Mouse (Mus musculus): ENCODE data around the gene Oas1c. TPM values are rescaled to one million over a fixed set of nuclear protein-coding genes. Genes with fewer than 3 reads are reported as not detected.
A peak's percentile ranks its signal among the peaks of the same experiment; 100 is the strongest.

Gene Oas1c
- total RNA-seq, 2 experiments from 2014 or later, result 0.36 to 0.91 TPM

DNA sequence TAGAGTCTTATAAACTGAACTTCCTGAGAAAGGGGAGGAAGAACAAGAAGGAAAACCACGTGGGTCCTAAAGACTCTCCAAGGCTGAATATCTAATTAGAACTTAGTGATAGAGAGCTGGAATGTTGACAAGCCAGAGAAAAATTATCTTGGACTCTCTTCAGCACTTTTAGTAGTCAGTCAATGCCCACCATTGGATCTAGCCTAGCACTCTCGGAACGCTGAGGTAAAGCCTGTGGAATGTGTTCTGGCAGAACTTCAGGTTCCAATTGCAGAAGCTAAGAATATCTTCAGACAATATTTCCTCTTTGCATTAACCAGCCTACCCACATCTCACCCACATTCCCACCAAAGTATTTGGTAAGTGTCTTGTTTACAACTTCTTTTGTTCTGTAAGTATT is 32.4 kb downstream of the Oas1c start:
- DNase-seq, result peak; percentile 20

DNA sequence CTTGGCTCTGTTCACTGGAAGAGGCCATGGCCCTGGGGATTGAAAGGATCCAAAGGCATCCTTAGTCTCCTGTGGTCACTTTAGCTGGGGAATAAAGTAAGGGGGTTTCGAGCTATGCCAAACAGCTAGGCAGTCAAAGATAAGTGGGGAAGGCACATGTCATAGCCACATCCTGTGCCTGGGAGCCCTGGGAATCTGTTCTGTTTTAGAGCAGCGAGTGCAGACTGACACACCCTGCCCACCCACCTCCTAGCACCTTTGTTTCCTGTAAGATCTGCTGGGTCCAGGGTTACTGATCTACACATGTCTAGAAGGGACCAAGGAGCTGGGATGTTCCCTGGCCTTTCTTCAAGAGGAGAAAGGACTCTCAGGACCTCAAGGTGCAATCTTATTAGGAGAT is 33.4 kb downstream of the Oas1c start:
- no peak for DNase-seq

DNA sequence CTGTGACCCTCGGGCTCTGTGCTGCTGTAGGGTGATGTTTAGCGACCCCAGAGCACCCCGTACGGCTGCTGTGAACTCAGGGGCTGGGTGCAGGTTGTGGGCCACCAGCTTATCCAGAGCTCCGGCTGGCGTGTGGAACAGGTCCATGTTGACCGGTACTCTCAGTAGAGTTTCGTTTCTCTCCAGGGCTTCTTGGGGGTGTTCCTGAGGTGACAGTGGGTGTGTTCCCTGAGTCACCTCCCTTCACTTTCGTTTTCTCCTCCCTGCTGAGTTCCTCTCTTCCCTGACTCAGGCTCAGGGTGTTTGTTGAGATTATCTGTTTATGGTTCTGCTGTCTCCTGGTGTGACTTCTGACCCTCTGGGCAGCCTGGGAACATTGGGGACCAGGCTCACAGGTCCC is 34.8 kb downstream of the Oas1c start, which contains the start of gene Oas3:
Gene Oas3 (minus strand): TSS at position 184 of the 400 bp plus-strand sequence.
- DNase-seq, result no peak

DNA sequence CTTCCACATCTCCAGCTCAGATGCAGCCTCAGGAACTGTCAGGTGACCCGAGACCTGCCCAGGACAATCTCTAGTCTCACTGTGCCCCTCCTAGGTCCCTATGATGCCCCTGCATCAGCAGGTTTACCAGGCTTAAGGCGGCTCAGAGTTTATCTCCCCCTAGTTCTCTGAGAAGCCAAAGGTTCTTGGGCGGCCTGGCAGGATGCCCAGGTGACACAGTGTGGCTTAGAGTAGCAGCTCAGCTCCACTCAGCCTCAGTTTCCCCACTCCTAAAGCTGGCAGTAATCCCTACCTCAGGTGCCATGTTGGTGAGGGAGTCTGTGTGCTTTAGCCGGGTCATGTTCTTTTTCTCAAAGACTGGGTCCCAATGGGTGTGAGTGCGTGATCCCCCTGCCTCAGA is 35.5 kb downstream of the Oas1c start:
- DNase-seq, result no peak

DNA sequence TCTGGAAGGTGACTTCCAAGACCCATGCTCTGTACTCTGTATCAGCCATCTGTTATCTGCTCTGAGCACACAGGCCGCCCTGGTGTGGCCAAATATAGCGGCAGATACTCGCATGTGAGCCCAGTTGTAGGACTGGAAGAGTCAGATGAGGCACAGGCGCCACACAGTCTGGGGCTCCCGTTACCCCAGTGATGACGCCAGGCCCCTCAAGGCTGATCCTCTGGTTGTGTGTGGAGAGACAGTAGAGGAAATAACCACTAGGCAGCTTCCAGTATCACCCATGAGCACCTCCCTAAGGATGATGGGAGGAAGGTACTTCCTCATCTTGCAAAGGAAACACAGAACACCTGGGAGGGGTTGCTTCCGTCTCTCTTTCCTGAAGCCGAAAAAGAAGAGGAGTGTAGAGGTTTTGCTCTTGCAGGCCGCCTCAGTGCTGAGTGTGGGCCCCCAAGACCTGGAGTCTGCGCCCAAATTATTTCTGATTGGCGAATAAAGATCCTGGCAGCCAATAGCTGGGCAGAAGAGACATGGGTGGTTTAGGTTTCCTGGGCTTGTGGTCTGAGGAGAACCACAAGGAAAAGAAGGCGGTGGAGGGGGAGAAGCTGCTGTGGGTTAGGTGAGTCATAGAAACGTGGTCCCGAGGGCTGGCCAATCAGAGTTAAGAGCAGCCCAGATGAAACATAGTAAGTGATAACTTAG is 36.9 kb downstream of the Oas1c start:
- DNase-seq, result no peak

DNA sequence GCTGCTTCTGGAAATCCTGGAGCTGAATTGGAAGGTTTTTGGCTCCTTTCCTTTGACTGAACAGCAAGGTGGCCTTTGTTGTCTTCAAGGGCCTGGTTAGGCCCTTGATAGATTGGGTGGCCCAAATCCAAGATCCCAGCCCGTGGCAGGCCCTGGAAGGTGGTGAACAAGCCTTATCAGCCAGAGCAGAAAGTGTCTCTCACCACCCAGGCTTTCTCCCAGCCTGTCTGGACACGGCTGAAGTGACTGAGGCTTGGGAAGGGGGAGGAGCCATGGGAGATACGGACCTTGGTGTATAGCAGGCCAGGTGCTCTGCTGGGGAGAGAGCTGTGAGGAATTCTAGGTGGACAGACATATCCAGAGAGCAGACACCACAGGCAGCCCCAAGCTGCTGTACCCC is 42.9 kb downstream of the Oas1c start:
- no peak for DNase-seq

DNA sequence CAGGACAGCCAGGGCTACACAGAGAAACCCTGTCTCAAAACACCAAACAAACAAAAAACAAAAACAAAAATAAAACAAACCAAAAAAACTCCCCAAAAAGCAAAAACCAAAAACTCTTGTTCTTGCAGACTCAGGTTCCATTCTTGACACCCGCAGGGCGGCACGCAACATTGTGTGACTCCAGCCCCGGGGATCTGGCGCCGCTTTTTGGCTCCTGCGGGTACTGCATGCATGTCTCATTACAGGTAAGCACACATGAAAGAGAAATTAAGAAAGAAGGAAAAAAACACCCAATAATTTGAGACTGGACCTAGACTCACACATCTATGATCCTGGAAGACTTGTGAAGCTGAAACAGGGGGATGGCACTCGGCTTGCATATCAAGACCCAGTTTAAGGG is 47.3 kb downstream of the Oas1c start:
- no peak for DNase-seq

DNA sequence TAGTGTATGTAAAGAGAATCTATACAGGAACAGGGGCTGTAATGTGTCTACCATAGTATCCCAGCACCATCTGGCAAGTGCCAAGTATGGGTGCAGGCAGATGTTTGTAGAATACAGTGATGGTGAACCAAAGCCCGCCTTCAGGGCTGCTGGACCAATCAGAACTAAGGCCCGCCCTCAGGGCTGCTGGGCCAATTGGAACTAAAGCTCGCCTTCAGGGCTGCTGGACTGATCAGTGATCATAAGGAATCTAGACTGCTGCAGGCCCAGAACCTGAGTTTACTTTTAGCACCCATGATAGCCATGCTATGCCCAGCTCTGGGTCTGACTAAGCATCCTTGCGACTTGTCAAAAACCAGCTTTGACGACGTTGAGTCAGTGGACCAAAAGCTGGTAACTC is 50.4 kb downstream of the Oas1c start:
- peak; percentile 36 for DNase-seq

DNA sequence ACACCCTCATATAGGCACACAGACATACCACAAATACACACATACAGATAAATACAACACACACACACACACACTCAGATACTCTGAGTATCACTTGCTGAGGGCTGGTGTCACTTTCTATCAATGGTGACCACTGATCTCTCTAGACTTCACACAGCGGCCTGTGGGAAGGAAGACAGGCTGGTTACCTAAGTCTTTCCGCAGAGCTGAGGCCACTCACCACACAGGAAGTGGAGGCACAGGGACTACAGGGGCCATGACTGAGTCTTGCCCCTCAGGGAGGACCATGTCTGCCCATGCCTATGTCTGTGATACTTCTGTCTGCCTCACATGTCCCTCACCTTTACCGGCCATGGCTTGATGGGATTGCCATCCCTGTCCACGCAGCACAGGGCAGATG is 58.1 kb downstream of the Oas1c start:
- no peak for DNase-seq

DNA sequence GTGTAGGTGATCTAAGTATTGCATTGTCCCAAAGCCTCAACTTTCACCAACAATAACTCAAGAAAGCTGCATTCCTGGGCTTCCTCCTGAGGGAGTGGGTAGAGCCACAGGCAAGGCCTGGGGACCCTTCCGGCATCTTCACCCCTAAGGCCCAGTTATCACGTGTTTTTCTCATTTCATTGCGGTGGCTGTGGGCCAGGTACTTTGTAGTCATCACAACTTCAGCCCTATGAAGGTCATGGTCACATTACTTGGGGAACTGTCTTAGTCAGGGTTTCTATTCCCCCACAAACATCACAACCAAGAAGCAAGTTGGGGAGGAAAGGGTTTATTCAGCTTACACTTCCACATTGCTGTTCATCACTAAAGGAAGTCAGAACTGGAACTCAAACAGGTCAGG is 59.5 kb downstream of the Oas1c start:
- DNase-seq, result no peak

DNA sequence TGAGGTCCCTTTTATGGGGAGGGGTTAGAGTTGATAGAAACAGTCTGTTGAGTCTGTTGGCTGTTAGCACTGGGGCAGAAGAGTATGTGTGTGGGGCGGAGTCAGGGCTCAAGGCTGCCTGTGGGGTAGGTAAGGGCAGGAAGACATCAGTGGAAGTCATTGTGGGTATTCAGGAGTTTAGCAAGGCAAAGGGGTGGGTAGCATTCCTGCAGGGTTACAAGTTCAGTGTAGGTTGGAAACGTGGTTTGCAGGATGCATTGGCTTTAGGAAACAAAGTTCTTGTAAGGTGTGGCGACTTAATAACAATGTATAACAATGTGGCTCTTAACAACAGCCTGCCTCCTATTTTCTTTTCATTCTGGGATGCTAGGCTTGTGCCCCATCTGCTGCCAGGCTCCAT is 61.1 kb downstream of the Oas1c start:
- no peak for DNase-seq

Small RNAs within 50 kb of the gene (microRNA-seq; reads per million reads assigned to microRNA genes)
- gene Gm22907, result 0 reads per million in 2 experiments

Other genes starting within 250 kb of the Oas1c start
- gene Tpcn1, start 223.8 kb downstream of the Oas1c start, total RNA-seq (2021), result 10 to 100 TPM; 31.6 to 34.2 TPM
- gene Iqcd, start 223.5 kb downstream of the Oas1c start, total RNA-seq (2021), result not detected
- gene Rita1, start 199.9 kb downstream of the Oas1c start, total RNA-seq (2021), result 10 to 100 TPM; 10.7 to 10.8 TPM
- 10 to 100 TPM; 30.8 to 32.0 TPM for gene Ddx54, start 199.8 kb downstream of the Oas1c start, total RNA-seq (2021)
- gene Cfap73, start 178.3 kb downstream of the Oas1c start, total RNA-seq (2021), result not detected
- gene Rasal1, start 163.7 kb downstream of the Oas1c start, total RNA-seq (2021), result under 1 TPM; 0.29 to 0.45 TPM
- 1 to 10 TPM in 1 of 2 experiments, under 1 TPM in 1; 0.97 to 1.5 TPM for gene Dtx1, start 100.6 kb downstream of the Oas1c start, total RNA-seq (2021)
- under 1 TPM in 1 of 2 experiments, not detected in 1; 0.24 TPM for gene Oas2, start 62.7 kb downstream of the Oas1c start, total RNA-seq (2021)
- gene Oas3, start 34.9 kb downstream of the Oas1c start, total RNA-seq (2021), result under 1 TPM; 0.07 to 0.14 TPM
- gene Oas1e, start 17.0 kb downstream of the Oas1c start, total RNA-seq (2021), result not detected
- not detected for gene Oas1f, start 34.9 kb upstream of the Oas1c start, total RNA-seq (2021)
- not detected for gene Oas1h, start 48.9 kb upstream of the Oas1c start, total RNA-seq (2021)
- gene Oas1g, start 75.1 kb upstream of the Oas1c start, total RNA-seq (2021), result not detected
- under 1 TPM; 0.36 to 0.38 TPM for gene Oas1a, start 95.0 kb upstream of the Oas1c start, total RNA-seq (2021)
- gene Oas1d, start 102.0 kb upstream of the Oas1c start, total RNA-seq (2021), result not detected
- under 1 TPM in 1 of 2 experiments, not detected in 1; 0.07 TPM for gene Rph3a, start 197.6 kb upstream of the Oas1c start, total RNA-seq (2021)